Mouse (Mus musculus) midbrain, embryonic 11.5 days (tissue): ENCODE measurements at regions not wholly inside any gene's neighbourhood (a gene's known extent, or its start where the extent isn't known, plus 50 kb on each side); places are given as distances from the start of the nearest gene placed in this dataset.

Experiments used
- ATAC-seq: fragments of 200-750 bp; cut with Nextera tagmentation; 2 replicates; pipeline ENCODE4 v1.8.0; 2017; ENCODE audit warnings: moderate TSS enrichment, moderate library complexity; ENCODE audit not compliant: low FRiP score
- DNase-seq: peaks from one replicate; pipeline ENCODE4 v3.0.0; 2015; ENCODE audit warnings: low spot score; ENCODE audit errors: missing footprints
- H3K27ac ChIP-seq: fragments of 300-500 bp; sonication (generic); 2 replicates; pipeline ENCODE4 v1.5.1; 2014; ENCODE audit warnings: low read depth, low read length
- H3K27me3 ChIP-seq: fragments of 300-500 bp; sonication (generic); 2 replicates; pipeline ENCODE4 v1.6.1; 2014; ENCODE audit warnings: mild to moderate bottlenecking, low read length, moderate library complexity, mixed read lengths; ENCODE audit not compliant: control insufficient read depth, insufficient read depth
- H3K36me3 ChIP-seq: fragments of 300-500 bp; sonication (generic); 2 replicates; pipeline ENCODE4 v1.6.1; 2014; ENCODE audit warnings: mild to moderate bottlenecking, low read length, moderate library complexity, mixed read lengths; ENCODE audit not compliant: control insufficient read depth, insufficient read depth
- H3K4me1 ChIP-seq: fragments of 300-500 bp; sonication (generic); 2 replicates; pipeline ENCODE4 v1.6.1; 2014; ENCODE audit warnings: low read length; ENCODE audit not compliant: control insufficient read depth, insufficient read depth
- H3K4me2 ChIP-seq: fragments of 300-500 bp; sonication (generic); 2 replicates; pipeline ENCODE4 v1.6.1; 2014; ENCODE audit warnings: mild to moderate bottlenecking, moderate library complexity
- H3K4me3 ChIP-seq: fragments of 300-500 bp; sonication (generic); 2 replicates; pipeline ENCODE4 v1.5.1; 2014; ENCODE audit warnings: low read depth, low read length
- H3K9ac ChIP-seq: fragments of 300-500 bp; sonication (generic); 2 replicates; pipeline ENCODE4 v1.6.1; 2014; ENCODE audit warnings: low read length
- H3K9me3 ChIP-seq: fragments of 300-500 bp; sonication (generic); 2 replicates; pipeline ENCODE4 v1.6.1; 2016; ENCODE audit warnings: low read length; ENCODE audit not compliant: control insufficient read depth
- WGBS: fragments of 180-500 bp; shearing (Covaris S2); extraction: QIAGEN DNeasy Blood & Tissue Kit; methylation state at CpG from one replicate; pipeline ENCODE4 v1.1.7; 2014; 5-methylcytosine and 5-hydroxymethylcytosine counted together

DNA sequence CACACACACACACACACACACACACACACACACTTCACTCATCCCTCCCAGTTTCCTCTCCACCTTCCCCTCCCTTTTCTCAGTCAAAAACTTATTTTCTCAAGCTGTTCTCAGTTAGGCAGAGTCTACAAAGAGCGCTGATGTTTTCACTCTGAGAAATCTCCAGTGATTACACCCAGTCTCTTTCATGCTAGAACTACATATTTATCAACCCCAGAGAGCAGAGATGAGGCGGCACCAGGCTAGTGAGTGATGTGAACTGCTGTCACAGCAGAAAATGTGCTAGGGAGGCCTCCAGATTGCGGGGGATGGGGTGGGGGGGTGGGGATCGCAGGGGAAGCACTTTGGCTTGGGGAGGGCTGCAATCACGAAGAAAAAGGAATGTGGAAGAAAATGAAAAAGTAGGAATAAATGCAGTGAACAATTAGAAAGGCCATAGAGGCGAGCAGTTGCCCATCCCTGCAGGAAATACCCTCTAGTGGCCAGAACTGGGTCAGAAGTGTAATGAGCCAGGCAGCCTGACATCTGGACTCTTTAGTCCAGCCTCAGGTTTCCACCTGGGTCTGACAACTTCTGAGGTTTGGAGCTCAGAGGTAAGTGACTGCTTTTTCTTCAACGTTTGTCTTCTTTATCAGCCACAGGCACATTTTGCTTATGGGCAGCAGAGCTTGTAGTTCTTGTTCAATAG, 276.9 kb downstream of the Nuf2 start:
- H3K4me3 ChIP-seq = no peak overlapping the region
- H3K4me2 ChIP-seq = no peak overlapping the region
- H3K27ac ChIP-seq = no peak overlapping the region
- no peak for ATAC-seq
- no peaks in the 10 kb centered on the region for H3K36me3 ChIP-seq
- WGBS = 59% methylated on average over 7 of the region's 7 CpGs
- DNase-seq = no peak
- H3K9ac ChIP-seq = no peak overlapping the region
- H3K9me3 ChIP-seq = no peaks in the 10 kb centered on the region
- H3K4me1 ChIP-seq = no peaks in the 10 kb centered on the region
- H3K27me3 ChIP-seq = no peaks in the 10 kb centered on the region

DNA sequence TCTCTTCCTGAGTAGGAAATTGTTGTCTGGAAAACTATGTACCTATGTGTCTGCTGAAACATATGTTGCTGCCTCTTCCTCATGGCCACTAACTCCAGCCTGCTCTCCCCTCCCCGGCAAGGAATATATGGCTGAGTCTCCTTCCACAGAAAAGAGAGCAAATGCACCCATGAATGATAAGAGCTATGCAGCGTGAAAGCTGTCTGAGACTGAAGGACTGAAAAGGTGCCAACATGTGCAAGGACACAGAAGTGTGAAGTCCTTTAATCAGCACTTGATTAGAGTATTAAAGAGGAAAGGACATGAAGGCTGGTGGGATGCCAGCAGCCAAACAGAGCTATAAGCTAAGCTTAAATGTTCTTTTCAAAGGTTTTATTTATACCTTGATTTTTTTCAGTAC, 279.1 kb downstream of the Nuf2 start:
- no peak for DNase-seq
- H3K36me3 ChIP-seq = no peaks in the 10 kb centered on the region
- no peaks in the 10 kb centered on the region for H3K9me3 ChIP-seq
- H3K4me1 ChIP-seq = no peaks in the 10 kb centered on the region
- H3K4me2 ChIP-seq = no peak overlapping the region
- H3K27ac ChIP-seq = no peak overlapping the region
- no peaks in the 10 kb centered on the region for H3K27me3 ChIP-seq
- ATAC-seq = no peak
- H3K9ac ChIP-seq = no peak overlapping the region
- no peak overlapping the region for H3K4me3 ChIP-seq
- WGBS = 88% methylated on average over 2 of the region's 2 CpGs

DNA sequence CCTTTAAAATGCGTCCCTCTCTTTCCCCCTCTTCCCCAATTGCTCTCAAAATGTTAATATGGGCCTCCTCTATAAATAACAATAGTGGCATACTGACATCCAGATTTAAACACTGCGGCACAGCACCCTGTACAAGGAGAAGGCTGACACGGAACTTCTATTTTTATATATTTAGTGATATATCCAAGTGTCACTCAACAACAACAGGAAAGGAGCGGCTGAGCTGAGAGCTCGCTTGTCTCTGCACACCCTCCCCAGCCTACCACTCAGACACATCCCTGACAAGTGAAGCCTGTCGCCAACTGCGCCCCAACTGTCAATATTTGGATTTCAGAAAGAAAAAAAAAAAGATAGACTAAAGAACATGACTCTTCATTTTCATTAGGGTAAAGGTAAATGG, 282.2 kb downstream of the Nuf2 start:
- Histone ChIP-seq H3K36me3 (no peaks in the 10 kb centered on the region), H3K27ac (no peak overlapping the region), H3K4me2 (no peak overlapping the region), H3K9me3 (no peaks in the 10 kb centered on the region), H3K27me3 (no peaks in the 10 kb centered on the region), H3K4me1 (no peaks in the 10 kb centered on the region), H3K4me3 (no peak overlapping the region), H3K9ac (no peak overlapping the region)
- ATAC-seq (no peak), DNase-seq (no peak)
- WGBS = 92% methylated on average over 7 of the region's 7 CpGs

DNA sequence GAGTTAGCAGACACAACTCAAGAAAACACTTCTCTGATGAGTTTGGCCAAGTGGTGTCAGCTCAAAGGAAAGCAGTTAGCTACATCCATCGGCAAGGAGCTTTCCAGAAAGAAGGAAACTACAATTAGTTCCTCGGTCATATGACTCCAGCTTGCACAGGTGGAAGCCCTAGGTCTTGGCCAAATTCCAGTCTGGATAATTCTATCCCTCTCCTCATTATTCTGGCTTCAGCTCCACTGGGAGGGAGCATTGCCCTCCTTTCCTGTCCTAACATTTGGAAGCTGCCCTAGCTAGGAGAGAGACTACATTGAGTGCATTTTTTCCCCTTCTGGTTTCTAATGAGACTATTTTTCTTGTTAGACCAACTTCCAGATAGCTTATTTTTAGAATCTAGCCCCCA, 290.9 kb downstream of the Nuf2 start:
- Histone ChIP-seq H3K9ac (no peak overlapping the region), H3K36me3 (no peaks in the 10 kb centered on the region), H3K4me1 (peaks cover 2% of the 10 kb centered on the region), H3K4me3 (no peak overlapping the region), H3K9me3 (no peaks in the 10 kb centered on the region), H3K27ac (no peak overlapping the region), H3K27me3 (no peaks in the 10 kb centered on the region), H3K4me2 (no peak overlapping the region)
- DNase-seq (no peak), ATAC-seq (no peak)
- 98% methylated on average over 2 of the region's 2 CpGs for WGBS

DNA sequence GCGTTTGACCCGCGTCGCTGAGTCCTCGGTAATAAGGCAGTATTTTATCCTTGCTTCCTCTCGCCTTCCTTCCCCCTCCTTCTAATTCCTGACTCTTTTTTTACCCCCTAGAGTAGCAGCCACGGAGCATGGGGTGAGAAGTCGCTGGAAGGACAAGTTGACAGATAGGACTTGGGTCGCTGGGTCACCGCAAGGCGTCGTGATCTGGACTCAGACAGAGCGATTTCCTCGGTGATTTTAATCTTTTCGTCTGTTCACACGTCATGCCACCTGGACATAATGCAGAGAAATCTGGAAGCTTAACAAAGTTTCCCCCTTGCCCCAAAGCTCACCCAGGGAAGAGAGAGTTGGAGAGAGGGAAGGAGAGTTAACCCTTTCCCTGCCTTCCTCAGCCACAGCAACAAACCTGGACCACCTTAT, 292.6 kb downstream of the Nuf2 start:
- DNase-seq (peak; percentile 84), ATAC-seq (no peak)
- no peak overlapping the region for H3K4me2 ChIP-seq
- H3K36me3 ChIP-seq = no peaks in the 10 kb centered on the region
- H3K9me3 ChIP-seq = no peaks in the 10 kb centered on the region
- no peak overlapping the region for H3K27ac ChIP-seq
- H3K9ac ChIP-seq = no peak overlapping the region
- H3K4me1 ChIP-seq = peaks cover 5% of the 10 kb centered on the region
- H3K4me3 ChIP-seq = no peak overlapping the region
- no peaks in the 10 kb centered on the region for H3K27me3 ChIP-seq
- WGBS = 47% methylated on average over 16 of the region's 16 CpGs

DNA sequence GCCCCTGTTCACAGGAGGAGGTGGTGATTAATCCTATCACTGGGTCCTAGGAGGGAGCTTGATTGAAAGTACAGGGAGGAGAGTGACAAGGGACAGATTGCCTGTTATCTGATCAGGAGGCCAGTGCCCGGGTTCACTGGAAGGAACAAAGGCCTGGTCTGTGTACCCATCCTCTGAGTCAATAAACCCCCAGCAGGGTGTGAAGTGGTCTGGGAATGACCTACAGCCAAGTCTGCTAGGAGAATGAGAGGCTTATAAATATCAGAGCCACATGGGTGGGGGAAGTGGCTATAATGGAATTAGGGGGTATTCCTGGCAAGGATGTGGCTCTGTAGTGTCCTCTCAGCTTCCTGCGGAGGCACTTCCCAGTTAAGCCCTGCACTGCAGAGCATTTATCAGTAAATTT, 296.0 kb downstream of the Nuf2 start:
- 5% methylated on average over 2 of the region's 2 CpGs for WGBS
- Histone ChIP-seq H3K9ac (no peak overlapping the region), H3K9me3 (no peaks in the 10 kb centered on the region), H3K4me1 (peaks cover 5% of the 10 kb centered on the region), H3K4me3 (no peak overlapping the region), H3K36me3 (no peaks in the 10 kb centered on the region), H3K27ac (no peak overlapping the region), H3K4me2 (no peak overlapping the region), H3K27me3 (no peaks in the 10 kb centered on the region)
- ATAC-seq = peak; percentile 85
- peak; percentile 89 for DNase-seq

DNA sequence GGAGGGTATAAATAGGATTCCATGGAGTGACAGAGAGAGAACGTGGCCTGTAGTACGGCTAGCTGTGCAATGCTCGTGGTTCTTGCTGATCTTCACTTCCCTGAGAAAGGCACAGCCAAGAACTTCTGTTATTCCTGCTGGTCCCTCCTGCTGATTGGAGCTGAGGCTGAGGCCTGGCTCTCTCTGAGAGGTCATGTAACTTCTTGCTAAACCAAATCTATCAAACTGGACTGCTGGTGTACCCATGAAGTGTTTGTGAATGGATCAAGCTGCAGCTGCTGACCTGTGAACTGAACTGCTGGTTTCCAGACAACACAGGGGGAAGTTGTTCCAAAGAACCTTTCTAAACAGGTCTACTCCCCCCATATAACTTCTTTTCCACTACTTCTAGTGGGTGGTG, 297.9 kb downstream of the Nuf2 start:
- Histone ChIP-seq H3K9ac (no peak overlapping the region), H3K9me3 (no peaks in the 10 kb centered on the region), H3K27ac (no peak overlapping the region), H3K27me3 (no peaks in the 10 kb centered on the region), H3K36me3 (no peaks in the 10 kb centered on the region), H3K4me1 (peaks cover 5% of the 10 kb centered on the region), H3K4me2 (no peak overlapping the region), H3K4me3 (no peak overlapping the region)
- no peak for DNase-seq
- 73% methylated on average over 3 of the region's 3 CpGs for WGBS
- no peak for ATAC-seq

DNA sequence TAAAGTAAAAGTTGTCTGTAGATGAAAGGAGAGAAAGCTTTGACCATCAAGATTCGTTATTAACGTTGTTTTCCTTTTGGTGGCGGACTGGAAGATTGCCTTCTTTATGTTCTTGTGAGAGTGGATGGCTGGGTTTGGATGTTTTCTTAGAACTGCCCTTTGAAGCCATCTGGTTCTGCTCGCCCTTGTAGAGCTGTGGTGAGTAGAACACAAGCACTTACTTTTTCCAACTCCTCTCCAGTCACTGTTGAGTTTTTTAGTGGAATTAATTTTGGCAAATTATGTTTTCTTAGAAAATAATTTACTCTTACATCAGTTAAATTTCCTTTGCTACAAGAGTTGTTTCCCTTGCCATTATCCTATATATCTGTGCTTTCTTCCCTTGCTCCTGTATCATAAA, 301.2 kb downstream of the Nuf2 start:
- Histone ChIP-seq H3K36me3 (no peaks in the 10 kb centered on the region), H3K4me1 (peaks cover under 1% of the 10 kb centered on the region), H3K9me3 (no peaks in the 10 kb centered on the region), H3K4me2 (no peak overlapping the region), H3K27ac (no peak overlapping the region), H3K9ac (no peak overlapping the region), H3K4me3 (no peak overlapping the region), H3K27me3 (no peaks in the 10 kb centered on the region)
- DNase-seq = no peak
- 86% methylated on average over 4 of the region's 4 CpGs for WGBS
- ATAC-seq = no peak

DNA sequence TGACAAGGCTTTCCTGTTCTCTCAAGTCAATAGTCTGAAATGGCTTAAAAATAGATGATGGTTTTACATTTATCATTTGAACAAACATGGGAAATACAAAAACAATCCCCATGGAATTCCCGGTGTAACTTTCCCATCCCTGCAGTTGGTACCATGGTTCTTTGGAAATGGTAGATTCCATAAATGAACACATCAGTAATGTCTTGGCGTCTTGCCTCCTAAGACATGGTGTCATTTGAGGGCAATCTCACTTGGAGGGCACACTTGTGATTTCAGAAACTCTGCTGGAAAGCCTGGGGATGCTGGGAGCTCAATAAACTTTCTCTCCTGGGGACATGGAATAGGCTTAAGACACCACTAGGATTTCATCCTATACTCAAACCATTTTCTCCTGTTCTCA, 306.8 kb downstream of the Nuf2 start:
- ATAC-seq = no peak
- WGBS = 86% methylated on average over 2 of the region's 2 CpGs

More for the DNA sequence above, 306.8 kb downstream of the Nuf2 start:
- H3K9ac ChIP-seq = no peak overlapping the region
- H3K27me3 ChIP-seq = no peaks in the 10 kb centered on the region
- DNase-seq = no peak
- no peaks in the 10 kb centered on the region for H3K4me1 ChIP-seq
- H3K9me3 ChIP-seq = no peaks in the 10 kb centered on the region
- no peak overlapping the region for H3K27ac ChIP-seq
- H3K36me3 ChIP-seq = no peaks in the 10 kb centered on the region
- no peak overlapping the region for H3K4me2 ChIP-seq
- H3K4me3 ChIP-seq = no peak overlapping the region
